Mouse (Mus musculus) hindbrain, embryonic 13.5 days (tissue): ENCODE data around the gene Alpk3. TPM values are rescaled to one million over a fixed set of nuclear protein-coding genes. Genes with fewer than 3 reads are reported as not detected.
"Not testable (repeated sequence)": the region's sequence is repeated elsewhere in the genome, so short reads cannot be mapped to it uniquely, and the experiment has no call there.

ENCODE experiments used
- ATAC-seq: fragments of 200-750 bp; cut with Nextera tagmentation; 2 replicates; pipeline ENCODE4 v1.8.0; 2017; ENCODE audit warnings: moderate TSS enrichment; ENCODE audit not compliant: low FRiP score
- H3K27ac ChIP-seq: fragments of 300-500 bp; sonication (generic); 2 replicates; pipeline ENCODE4 v1.5.1; 2015; ENCODE audit warnings: inconsistent platforms, mild to moderate bottlenecking, moderate library complexity
- H3K27me3 ChIP-seq: fragments of 300-500 bp; sonication (generic); 2 replicates; pipeline ENCODE4 v1.6.1; 2015; ENCODE audit warnings: mild to moderate bottlenecking, inconsistent platforms
- H3K36me3 ChIP-seq: fragments of 300-500 bp; sonication (generic); 2 replicates; pipeline ENCODE4 v1.6.1; 2015; ENCODE audit warnings: mild to moderate bottlenecking, inconsistent platforms
- H3K4me1 ChIP-seq: fragments of 300-500 bp; sonication (generic); replicated peaks from 2 replicates; pipeline ENCODE4 v1.6.1; 2015; ENCODE audit warnings: inconsistent platforms
- H3K4me2 ChIP-seq: fragments of 300-500 bp; sonication (generic); 2 replicates; pipeline ENCODE4 v1.6.1; 2015; ENCODE audit warnings: inconsistent platforms, mild to moderate bottlenecking, moderate library complexity
- H3K4me3 ChIP-seq: fragments of 300-500 bp; sonication (generic); 2 replicates; pipeline ENCODE4 v1.5.1; 2015; ENCODE audit warnings: mild to moderate bottlenecking, inconsistent platforms
- H3K9ac ChIP-seq: fragments of 300-500 bp; sonication (generic); 2 replicates; pipeline ENCODE4 v1.6.1; 2015; ENCODE audit warnings: mild to moderate bottlenecking, inconsistent platforms
- H3K9me3 ChIP-seq: fragments of 300-500 bp; sonication (generic); 2 replicates; pipeline ENCODE4 v1.6.1; 2016; ENCODE audit warnings: inconsistent platforms
- WGBS: fragments of 180-500 bp; shearing (Covaris S2); methylation state at CpG from one replicate; pipeline ENCODE4 v1.1.7; 2015; 5-methylcytosine and 5-hydroxymethylcytosine counted together
- polyA plus RNA-seq: library from polyadenylated mRNA; unstranded; fragments of >200 nt; fragmentation: Nextera tagmentation; extraction: Ambion mirVana; gene quantifications from 2 replicates; pipeline ENCODE4 v1.2.1, GENCODE M21; 2015

Alpk3 gene
- polyA plus RNA-seq, 1 experiment from 2014 or later: 0.14 TPM

DNA sequence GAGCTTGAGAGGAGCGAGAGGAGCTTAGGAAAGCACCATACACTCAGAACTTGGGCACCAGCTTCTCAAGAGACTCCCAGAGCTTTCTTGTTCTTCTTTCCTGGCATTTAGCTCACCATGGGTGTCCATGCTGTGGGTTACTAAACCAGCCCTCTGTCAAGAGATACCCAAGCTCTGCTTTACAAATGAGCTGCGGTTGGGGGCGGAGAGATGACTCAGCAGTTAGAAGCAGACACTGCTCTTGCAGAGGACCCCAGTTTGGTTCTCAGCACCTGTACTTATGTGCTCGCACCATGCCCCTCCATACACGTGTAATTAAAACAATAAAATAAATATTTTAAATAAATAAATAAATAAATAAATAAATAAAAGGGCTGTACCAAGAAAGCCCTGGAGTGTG lies 79.9 kb downstream of the Alpk3 start:
- Histone ChIP-seq H3K27ac (no peak overlapping the region), H3K4me3 (no peak overlapping the region), H3K9ac (no peak overlapping the region), H3K9me3 (no peaks in the 10 kb centered on the region), H3K4me2 (no peak overlapping the region), H3K27me3 (no peaks in the 10 kb centered on the region), H3K36me3 (no peaks in the 10 kb centered on the region), H3K4me1 (peaks cover 4% of the 10 kb centered on the region)
- 87% methylated on average over 5 of the region's 5 CpGs for WGBS
- ATAC-seq: no peak

GRCm38 (mm10) chr7:81139100-81139499 lies 81.7 kb downstream of the Alpk3 start:
- Histone ChIP-seq H3K9me3 (no peaks in the 10 kb centered on the region), H3K27ac (no peak overlapping the region), H3K4me2 (no peak overlapping the region), H3K36me3 (no peaks in the 10 kb centered on the region), H3K4me3 (no peak overlapping the region), H3K4me1 (no peaks in the 10 kb centered on the region; the same call in 1 of the 2 replicates), H3K9ac (no peak overlapping the region), H3K27me3 (no peaks in the 10 kb centered on the region)
- no peak for ATAC-seq
- WGBS: 91% methylated on average over 7 of the region's 7 CpGs

GRCm38 (mm10) chr7:81139671-81140404 lies 82.4 kb downstream of the Alpk3 start:
- Histone ChIP-seq H3K9me3 (no peaks in the 10 kb centered on the region), H3K4me2 (no peak overlapping the region), H3K36me3 (no peaks in the 10 kb centered on the region), H3K4me1 (no peaks in the 10 kb centered on the region), H3K9ac (no peak overlapping the region), H3K27me3 (no peaks in the 10 kb centered on the region), H3K4me3 (no peak overlapping the region), H3K27ac (no peak overlapping the region)
- ATAC-seq: no peak
- WGBS: 88% methylated on average over 5 of the region's 5 CpGs

DNA sequence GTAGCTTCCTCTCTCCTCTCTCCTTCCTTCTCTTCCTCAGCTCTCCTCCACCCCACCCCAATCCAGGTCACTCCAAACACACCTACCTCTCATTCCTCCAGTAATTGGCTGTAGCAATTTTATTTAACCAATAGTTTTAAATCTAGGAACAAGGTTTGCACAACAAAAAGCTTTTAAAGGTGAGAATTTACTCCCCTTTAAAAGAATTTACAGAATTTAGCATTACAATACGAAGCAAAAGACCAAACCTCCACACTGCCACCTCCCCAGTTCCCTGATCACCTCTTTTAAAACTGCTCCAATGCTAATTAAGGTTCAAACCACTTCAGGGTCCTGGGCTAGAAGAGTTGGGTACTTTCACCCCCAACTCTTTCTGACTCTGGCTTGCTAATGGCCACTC lies 84.1 kb downstream of the Alpk3 start:
- no peak for ATAC-seq
- Histone ChIP-seq H3K36me3 (no peaks in the 10 kb centered on the region), H3K4me3 (no peak overlapping the region), H3K9ac (no peak overlapping the region), H3K27me3 (no peaks in the 10 kb centered on the region), H3K9me3 (no peaks in the 10 kb centered on the region), H3K27ac (no peak overlapping the region), H3K4me1 (no peaks in the 10 kb centered on the region), H3K4me2 (no peak overlapping the region)
- 64% methylated on average over 1 of the region's 1 CpGs for WGBS

DNA sequence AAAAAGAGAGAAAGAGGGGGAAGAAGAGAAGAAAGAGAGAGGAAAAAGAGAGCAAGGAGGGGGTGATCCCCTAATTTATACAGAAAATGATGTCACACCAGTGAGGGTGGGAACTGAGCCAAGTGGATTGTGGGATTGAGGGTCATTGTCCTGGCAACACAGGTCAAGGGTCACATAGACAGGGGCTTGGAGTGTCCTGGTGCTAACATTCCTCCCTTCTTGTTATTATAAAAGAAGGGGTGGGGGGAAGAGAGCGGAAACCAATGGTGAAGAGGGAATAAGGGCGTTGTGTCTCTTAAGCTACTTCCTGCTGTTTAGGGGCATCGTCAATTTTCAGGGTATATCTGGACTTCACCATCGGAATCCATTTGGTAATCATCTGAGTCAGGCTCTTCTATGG lies 85.7 kb downstream of the Alpk3 start:
- not testable (repeated sequence) for H3K4me1 ChIP-seq, H3K9ac ChIP-seq, H3K4me3 ChIP-seq, H3K27ac ChIP-seq, H3K4me2 ChIP-seq, H3K9me3 ChIP-seq, H3K27me3 ChIP-seq, H3K36me3 ChIP-seq, ATAC-seq
- 52% methylated on average over 4 of the region's 4 CpGs for WGBS

DNA sequence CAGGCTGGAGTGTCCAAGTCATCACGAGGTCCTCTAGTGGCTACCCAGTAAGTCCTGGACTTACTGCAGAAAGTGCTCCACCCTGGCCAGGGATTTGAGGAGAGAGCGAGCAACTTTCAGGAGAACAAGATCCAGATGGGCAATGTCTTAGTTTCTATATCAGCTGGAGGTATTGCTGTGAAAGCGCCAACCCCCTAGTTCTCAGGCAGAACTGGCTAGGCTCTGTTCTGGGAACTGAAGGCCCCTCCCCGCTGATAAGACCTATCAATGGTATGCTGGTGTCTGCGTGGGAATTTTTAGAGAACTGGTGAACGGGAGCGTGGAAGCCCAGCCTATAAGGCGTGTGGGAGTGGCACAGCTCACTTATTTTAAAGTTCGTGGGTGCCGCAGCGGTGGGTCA lies 92.4 kb downstream of the Alpk3 start:
- WGBS: 91% methylated on average over 11 of the region's 11 CpGs
- Histone ChIP-seq H3K4me1 (no peaks in the 10 kb centered on the region), H3K27me3 (no peaks in the 10 kb centered on the region), H3K9me3 (peaks cover 5% of the 10 kb centered on the region; the same call in 1 of the 2 replicates), H3K9ac (no peak overlapping the region), H3K4me2 (no peak overlapping the region), H3K4me3 (no peak overlapping the region), H3K27ac (no peak overlapping the region), H3K36me3 (no peaks in the 10 kb centered on the region)
- no peak for ATAC-seq

DNA sequence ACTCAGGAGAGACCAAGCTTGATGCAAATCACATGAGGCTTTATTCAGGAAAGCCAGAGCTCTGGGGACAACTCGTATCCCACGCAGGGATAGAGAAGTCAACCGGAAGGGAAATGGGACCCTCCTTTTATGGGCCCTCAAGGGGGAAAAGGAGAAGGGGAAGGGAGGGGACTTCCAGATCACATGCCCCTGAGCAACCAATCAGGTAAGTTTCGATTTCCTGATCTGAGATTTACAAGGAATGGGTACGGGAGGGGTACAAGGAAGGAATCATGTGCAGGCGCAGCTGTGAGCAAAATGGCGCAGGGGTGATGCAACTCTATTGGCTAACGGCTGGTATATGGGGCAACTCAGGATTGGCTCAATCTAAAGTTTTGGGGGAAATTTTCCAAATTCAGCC lies 93.8 kb downstream of the Alpk3 start:
- no peak overlapping the region for H3K9ac ChIP-seq
- no peaks in the 10 kb centered on the region for H3K27me3 ChIP-seq
- peaks cover 5% of the 10 kb centered on the region; the same call in 1 of the 2 replicates for H3K9me3 ChIP-seq
- ATAC-seq: no peak
- no peak overlapping the region for H3K4me2 ChIP-seq
- H3K36me3 ChIP-seq: no peaks in the 10 kb centered on the region
- H3K4me3 ChIP-seq: no peak overlapping the region
- H3K4me1 ChIP-seq: no peaks in the 10 kb centered on the region
- WGBS: 93% methylated on average over 8 of the region's 8 CpGs
- no peak overlapping the region for H3K27ac ChIP-seq

DNA sequence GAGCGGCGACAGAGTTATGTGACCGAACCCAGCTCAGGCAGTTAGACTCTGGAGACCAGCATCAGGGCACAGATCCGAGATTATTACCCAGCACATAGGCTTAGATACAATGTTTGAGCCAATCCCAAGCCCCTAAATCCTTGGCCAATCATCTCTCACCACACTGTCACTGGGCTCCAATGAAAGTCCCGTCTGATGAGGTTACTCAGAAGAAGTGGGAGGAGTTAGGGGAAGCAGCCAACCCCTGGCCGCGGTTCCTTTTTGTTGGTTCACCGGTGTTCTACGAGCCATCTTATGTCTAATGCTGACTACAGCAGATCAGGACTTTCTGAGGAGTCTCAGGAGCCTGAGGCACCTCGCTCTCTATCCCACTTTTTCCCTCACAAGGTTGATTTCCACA lies 94.9 kb downstream of the Alpk3 start:
- no peak for ATAC-seq
- peaks cover 5% of the 10 kb centered on the region; the same call in 1 of the 2 replicates for H3K9me3 ChIP-seq
- H3K36me3 ChIP-seq: no peaks in the 10 kb centered on the region
- H3K27me3 ChIP-seq: no peaks in the 10 kb centered on the region
- H3K4me2 ChIP-seq: no peak overlapping the region
- 95% methylated on average over 10 of the region's 10 CpGs for WGBS
- no peak overlapping the region for H3K9ac ChIP-seq
- H3K4me1 ChIP-seq: no peaks in the 10 kb centered on the region
- no peak overlapping the region for H3K27ac ChIP-seq
- H3K4me3 ChIP-seq: no peak overlapping the region

DNA sequence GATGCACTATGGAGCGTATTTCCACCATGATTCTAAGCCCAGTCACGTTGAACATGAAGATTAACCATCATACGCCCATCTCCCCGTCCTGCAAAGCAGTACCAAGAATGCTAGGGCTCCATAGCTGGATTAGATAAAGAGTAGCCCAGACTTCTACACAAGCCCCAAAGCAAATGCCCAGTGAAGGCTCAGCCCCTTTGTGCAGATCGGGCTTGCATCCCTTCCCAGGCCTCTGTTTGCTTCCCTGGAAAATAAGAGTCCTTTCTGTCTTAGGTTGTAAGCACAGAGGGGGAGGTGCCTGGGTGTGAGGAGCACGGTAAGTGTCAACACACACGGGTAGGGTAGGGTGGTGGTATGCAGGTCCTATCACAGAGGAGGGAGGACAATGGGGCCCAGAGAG lies 95.4 kb downstream of the Alpk3 start:
- WGBS: 91% methylated on average over 7 of the region's 7 CpGs
- Histone ChIP-seq H3K4me3 (no peak overlapping the region), H3K27ac (no peak overlapping the region), H3K4me2 (no peak overlapping the region), H3K36me3 (no peaks in the 10 kb centered on the region), H3K27me3 (no peaks in the 10 kb centered on the region), H3K9ac (no peak overlapping the region), H3K4me1 (no peaks in the 10 kb centered on the region), H3K9me3 (peaks cover 5% of the 10 kb centered on the region; the same call in 1 of the 2 replicates)
- no peak for ATAC-seq

GRCm38 (mm10) chr7:81153327-81153726 lies 95.9 kb downstream of the Alpk3 start:
- Histone ChIP-seq H3K9me3 (peaks cover 5% of the 10 kb centered on the region; the same call in 1 of the 2 replicates), H3K27ac (no peak overlapping the region), H3K4me1 (no peaks in the 10 kb centered on the region), H3K36me3 (no peaks in the 10 kb centered on the region), H3K27me3 (no peaks in the 10 kb centered on the region), H3K4me3 (no peak overlapping the region), H3K9ac (no peak overlapping the region), H3K4me2 (no peak overlapping the region)
- ATAC-seq: no peak
- WGBS: 90% methylated on average over 6 of the region's 6 CpGs

- not testable (repeated sequence) for H3K4me2 ChIP-seq, H3K9ac ChIP-seq, H3K9me3 ChIP-seq, H3K27ac ChIP-seq, H3K27me3 ChIP-seq, H3K4me1 ChIP-seq, H3K4me3 ChIP-seq, ATAC-seq, H3K36me3 ChIP-seq
Observed at GRCm38 (mm10) chr7:81154244-81154643, 96.8 kb downstream of the Alpk3 start.

DNA sequence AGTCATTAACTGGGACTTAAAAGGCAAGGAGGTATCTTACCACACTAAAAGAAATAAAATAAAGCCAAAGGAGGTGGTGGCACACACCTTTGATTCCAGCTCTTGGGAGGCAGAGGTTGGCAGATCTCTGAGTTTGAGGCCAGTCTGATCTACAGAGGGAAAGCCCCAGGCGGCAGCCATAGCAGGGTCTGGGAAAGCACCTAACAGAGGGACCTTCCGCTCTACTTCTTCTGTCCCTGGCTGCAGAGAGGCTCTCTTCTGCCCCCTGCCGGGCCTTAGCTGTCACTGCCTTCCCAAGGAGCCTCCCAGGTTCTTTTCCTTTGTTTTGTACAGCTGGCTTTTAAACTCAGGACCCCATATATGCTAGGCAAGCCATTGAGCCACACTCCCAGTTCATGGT lies 97.6 kb downstream of the Alpk3 start:
- Histone ChIP-seq H3K27ac (no peak overlapping the region), H3K9ac (no peak overlapping the region), H3K9me3 (peaks cover 5% of the 10 kb centered on the region; the same call in 1 of the 2 replicates), H3K27me3 (no peaks in the 10 kb centered on the region), H3K4me3 (no peak overlapping the region), H3K36me3 (no peaks in the 10 kb centered on the region), H3K4me1 (no peaks in the 10 kb centered on the region), H3K4me2 (no peak overlapping the region)
- ATAC-seq: peak; percentile 61; the same call in 1 of the 2 replicates
- WGBS: 4% methylated on average over 3 of the region's 3 CpGs
